8 mouse cellular contexts compared by ENCODE assay signal in genomic region chr4:109118327-109118659, GRCm38 (mm10).
DNase-seq lines count a peak whose midpoint lies in the region; ATAC-seq and TF ChIP-seq lines count a peak whose summit lies in the region.

No protein-coding gene starts in this region.

- H3K4me1 ChIP-seq in lung, embryonic 14.5 days (ENCODE audit: insufficient read depth): peaks cover 12% of the 10 kb centered on the region
- peaks cover 5% of the 10 kb centered on the region for H3K4me1 ChIP-seq in stomach, postnatal 0 days (replicated peaks; ENCODE audit: control insufficient read depth, insufficient read depth)

- peak; percentile 35 for ATAC-seq in lung, embryonic 14.5 days (ENCODE audit: insufficient read depth)
- ATAC-seq in erythroid progenitor cell, adult 5-6 weeks (replicated peaks; ENCODE audit: low FRiP score, poor library complexity, severe bottlenecking): peak; percentile 49
- ATAC-seq in stomach, postnatal 0 days (ENCODE audit: low FRiP score, low TSS enrichment): no peak

- no peak for DNase-seq in lung, embryonic 14.5 days
- DNase-seq in lung, postnatal 25 days (ENCODE audit: low spot score): no peak
- peak; percentile 62 to 68 for DNase-seq in layer of hippocampus, adult 8-10 months (ENCODE audit: low spot score in 2 of 2)
- peak; percentile 43 for DNase-seq in lung, postnatal 36 days
- no peak for DNase-seq in stomach, postnatal 0 days (ENCODE audit: low spot score)
- no peak for DNase-seq in urinary bladder, adult 18-20 months (ENCODE audit: low spot score in 2 of 2)
- no peak for DNase-seq in spleen, postnatal 4 days (ENCODE audit: low spot score in 2 of 2)

- H3K4me3 ChIP-seq in lung, embryonic 14.5 days (ENCODE audit: low read depth, low read length): peak overlapping the region; percentile 50
- peak overlapping the region; percentile 60 for H3K4me3 ChIP-seq in stomach, postnatal 0 days (ENCODE audit: low read depth, low read length)

- H3K27ac ChIP-seq in lung, embryonic 14.5 days (ENCODE audit: low read depth): peak overlapping the region; percentile 78
- peak overlapping the region; percentile 91 for H3K27ac ChIP-seq in stomach, postnatal 0 days (replicated peaks)

- no peak for TF ChIP-seq EP300 in stomach, postnatal 0 days (optimal IDR thresholded peaks at IDR 0.05)

- H3K4me2 ChIP-seq in lung, embryonic 14.5 days: peak overlapping the region; percentile 76
- peak overlapping the region; percentile 66 for H3K4me2 ChIP-seq in stomach, postnatal 0 days (replicated peaks; ENCODE audit: low read depth)

- no peaks in the 10 kb centered on the region for H3K36me3 ChIP-seq in lung, embryonic 14.5 days (ENCODE audit: insufficient read depth)
- no peaks in the 10 kb centered on the region for H3K36me3 ChIP-seq in stomach, postnatal 0 days (ENCODE audit: control insufficient read depth, insufficient read depth, low read length)

- WGBS in lung, embryonic 14.5 days: 3% methylated on average over 6 of the region's 6 CpGs
- 4% methylated on average over 6 of the region's 6 CpGs for WGBS in stomach, postnatal 0 days

- no peaks in the 10 kb centered on the region for H3K27me3 ChIP-seq in lung, embryonic 14.5 days (ENCODE audit: insufficient read depth, low read length)
- H3K27me3 ChIP-seq in stomach, postnatal 0 days (ENCODE audit: control insufficient read depth, insufficient read depth, low read length): no peaks in the 10 kb centered on the region

- H3K9ac ChIP-seq in lung, embryonic 14.5 days: peak overlapping the region; percentile 62
- peak overlapping the region; percentile 71 for H3K9ac ChIP-seq in stomach, postnatal 0 days (ENCODE audit: low read length)

- H3K9me3 ChIP-seq in lung, embryonic 14.5 days (ENCODE audit: low read depth, low read length): no peaks in the 10 kb centered on the region
- H3K9me3 ChIP-seq in stomach, postnatal 0 days (ENCODE audit: control insufficient read depth, low read length): no peaks in the 10 kb centered on the region

- no peak for TF ChIP-seq CTCF in lung, embryonic 14.5 days (IDR thresholded peaks at IDR 0.05; ENCODE audit: low read depth)
- TF ChIP-seq CTCF in stomach, postnatal 0 days (IDR thresholded peaks at IDR 0.05; ENCODE audit: low read depth): no peak

Comparison
In these comparisons a context has a peak if more than half of its experiments do, and no peak if none do; other contexts are left out.
1. DNase-seq: peak in layer of hippocampus, adult 8-10 months (2 of 2) and lung, postnatal 36 days (single experiment); none in lung, embryonic 14.5 days (single experiment), lung, postnatal 25 days (single experiment), stomach, postnatal 0 days (single experiment), urinary bladder, adult 18-20 months (0 of 2) and spleen, postnatal 4 days (0 of 2).